Mouse (Mus musculus): ENCODE measurements around the gene Micall1.

Micall1 gene

GRCm38 (mm10) chr15:79108421-79109320 is at the start of gene Micall1:
Gene Micall1 (plus strand): TSS chr15:79108898.
- DNase-seq = peak; percentile 49

GRCm38 (mm10) chr15:79060887-79061565 is 47.7 kb upstream of the Micall1 start:
- no peak for DNase-seq

GRCm38 (mm10) chr15:79062376-79063159 is 46.1 kb upstream of the Micall1 start, which contains the start of gene Ankrd54:
Gene Ankrd54 (minus strand): TSS chr15:79062893.
- peak; percentile 97 for DNase-seq

- DNase-seq = no peak
These were observed 45.4 kb upstream of the Micall1 start for GRCm38 (mm10) chr15:79063160-79063740.

- no peak for DNase-seq
These were observed 43.5 kb upstream of the Micall1 start for GRCm38 (mm10) chr15:79065086-79065770.

- DNase-seq = no peak
These were observed 42.4 kb upstream of the Micall1 start for GRCm38 (mm10) chr15:79066276-79066675.

- no peak for DNase-seq
These were observed 41.1 kb upstream of the Micall1 start for GRCm38 (mm10) chr15:79067631-79068030.

- DNase-seq = no peak
These were observed 40.3 kb upstream of the Micall1 start for GRCm38 (mm10) chr15:79068416-79068815.

GRCm38 (mm10) chr15:79071117-79072039 is 37.3 kb upstream of the Micall1 start:
- DNase-seq = no peak

- DNase-seq = no peak
These were observed 34.9 kb upstream of the Micall1 start for GRCm38 (mm10) chr15:79073752-79074151.

GRCm38 (mm10) chr15:79074446-79074845 is 34.3 kb upstream of the Micall1 start:
- DNase-seq = no peak

GRCm38 (mm10) chr15:79074913-79075532 is 33.7 kb upstream of the Micall1 start, which contains the start of gene Eif3l:
Gene Eif3l (plus strand): TSS chr15:79075179.
- DNase-seq = peak; percentile 88

- no peak for DNase-seq
These were observed 32.9 kb upstream of the Micall1 start for GRCm38 (mm10) chr15:79075658-79076365.

GRCm38 (mm10) chr15:79079567-79079966 is 29.1 kb upstream of the Micall1 start:
- DNase-seq = no peak

- no peak for DNase-seq
These were observed 16.4 kb upstream of the Micall1 start for GRCm38 (mm10) chr15:79092284-79092683.

GRCm38 (mm10) chr15:79093083-79093839 is 15.4 kb upstream of the Micall1 start:
- DNase-seq = no peak

- DNase-seq = no peak
These were observed 13.2 kb upstream of the Micall1 start for GRCm38 (mm10) chr15:79095483-79095882.

GRCm38 (mm10) chr15:79096556-79096955 is 12.1 kb upstream of the Micall1 start:
- no peak for DNase-seq

GRCm38 (mm10) chr15:79097135-79097534 is 11.6 kb upstream of the Micall1 start:
- DNase-seq = no peak

All from right cerebral cortex, postnatal 14 days (tissue).